Mouse (Mus musculus): ENCODE measurements around the gene Gm42906. TPM values are rescaled to one million over a fixed set of nuclear protein-coding genes. Genes with fewer than 3 reads are reported as not detected.

The Gm42906 gene
- polyA plus RNA-seq, 1 experiment from 2014 or later, result not detected

DNA sequence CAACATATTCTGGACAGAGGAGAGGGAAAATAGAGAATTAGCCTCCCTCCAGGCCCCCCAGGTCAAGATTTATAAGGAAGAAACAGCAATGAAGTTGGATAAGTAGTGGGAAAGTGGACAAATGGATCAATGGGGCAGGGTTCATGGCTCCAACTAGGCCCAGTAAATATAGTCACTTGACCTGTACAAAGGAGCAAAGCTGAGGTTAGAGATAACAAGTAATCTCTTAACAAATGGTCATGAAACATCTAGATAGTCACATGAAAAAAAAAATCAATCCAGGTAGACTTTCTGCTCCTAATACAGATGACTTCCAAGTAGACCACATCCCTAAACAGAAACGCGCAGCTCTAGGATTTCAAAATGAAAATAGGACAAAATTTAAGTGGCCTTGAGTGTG lies 350.0 kb downstream of the Gm42906 start:
- Histone ChIP-seq H3K27me3 (no peaks in the 10 kb centered on the region), H3K4me1 (no peaks in the 10 kb centered on the region), H3K27ac (no peak overlapping the region), H3K4me2 (replicated peaks) (no peak overlapping the region), H3K4me3 (no peak overlapping the region), H3K9ac (no peak overlapping the region), H3K9me3 (replicated peaks) (no peaks in the 10 kb centered on the region), H3K36me3 (no peaks in the 10 kb centered on the region)
- ATAC-seq (ENCODE audit: low FRiP score), result no peak
- 95% methylated on average over 2 of the region's 2 CpGs for WGBS

DNA sequence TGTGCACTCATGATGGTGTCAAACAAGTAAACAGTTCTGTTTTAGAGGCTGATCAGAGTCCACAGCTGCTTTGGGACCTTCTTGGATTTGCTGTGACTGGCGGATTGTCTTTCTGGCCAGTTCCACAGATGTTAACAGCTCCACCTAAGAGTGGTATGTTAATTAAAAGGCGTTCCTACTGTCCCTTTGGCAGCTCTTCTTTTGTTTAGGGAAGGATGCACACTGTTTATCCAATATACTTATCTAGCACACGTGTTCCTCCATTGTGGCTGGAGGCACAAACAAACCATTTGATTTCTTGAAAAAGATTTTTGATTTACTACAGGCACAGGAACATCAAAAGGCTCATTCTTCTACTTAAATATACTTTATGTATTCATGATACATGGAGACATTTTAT lies 351.0 kb downstream of the Gm42906 start:
- H3K4me2 ChIP-seq (replicated peaks), result no peak overlapping the region

GRCm38 (mm10) chr5:151074282-151074681 lies 353.7 kb downstream of the Gm42906 start:
- H3K4me2 ChIP-seq (replicated peaks), result no peak overlapping the region
- no peaks in the 10 kb centered on the region; the same call in 1 of the 2 replicates for H3K4me1 ChIP-seq
- no peak overlapping the region for H3K9ac ChIP-seq
- no peaks in the 10 kb centered on the region for H3K9me3 ChIP-seq (replicated peaks)
- H3K36me3 ChIP-seq, result no peaks in the 10 kb centered on the region
- no peak for ATAC-seq (ENCODE audit: low FRiP score)
- H3K4me3 ChIP-seq, result no peak overlapping the region
- H3K27ac ChIP-seq, result no peak overlapping the region
- no peaks in the 10 kb centered on the region for H3K27me3 ChIP-seq
- WGBS, result 73% methylated on average over 4 of the region's 4 CpGs

More for the DNA sequence above, 351.0 kb downstream of the Gm42906 start:
- ATAC-seq (ENCODE audit: low FRiP score), result no peak
- Histone ChIP-seq H3K4me3 (no peak overlapping the region), H3K4me1 (no peaks in the 10 kb centered on the region), H3K9me3 (replicated peaks) (no peaks in the 10 kb centered on the region), H3K27ac (no peak overlapping the region), H3K36me3 (no peaks in the 10 kb centered on the region), H3K9ac (no peak overlapping the region), H3K27me3 (no peaks in the 10 kb centered on the region)
- WGBS, result 58% methylated on average over 3 of the region's 3 CpGs

DNA sequence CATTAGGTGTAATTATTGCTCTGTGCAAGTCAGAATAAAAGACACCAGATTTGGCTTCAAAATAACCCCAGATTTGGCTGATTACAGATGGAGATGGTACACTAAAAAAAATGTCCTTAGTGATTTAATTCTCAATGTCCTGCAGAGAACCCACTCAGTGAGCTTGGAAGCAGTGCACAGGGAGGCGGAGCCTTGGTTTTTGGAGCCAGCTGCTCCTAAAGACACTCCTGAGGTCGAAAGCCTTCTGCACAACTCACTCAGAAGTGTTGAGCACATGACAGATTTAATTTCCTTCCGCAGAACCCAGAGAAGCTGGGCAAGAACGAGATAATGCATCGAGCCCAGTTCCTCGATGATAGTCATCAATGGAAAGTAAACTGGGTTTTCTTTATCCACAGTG lies 356.5 kb downstream of the Gm42906 start:
- no peaks in the 10 kb centered on the region; the same call in 1 of the 2 replicates for H3K4me1 ChIP-seq
- no peaks in the 10 kb centered on the region for H3K9me3 ChIP-seq (replicated peaks)
- no peak for ATAC-seq (ENCODE audit: low FRiP score)
- H3K4me2 ChIP-seq (replicated peaks), result no peak overlapping the region
- H3K36me3 ChIP-seq, result no peaks in the 10 kb centered on the region
- H3K9ac ChIP-seq, result no peak overlapping the region
- no peaks in the 10 kb centered on the region for H3K27me3 ChIP-seq
- 78% methylated on average over 6 of the region's 6 CpGs for WGBS
- H3K27ac ChIP-seq, result no peak overlapping the region
- no peak overlapping the region for H3K4me3 ChIP-seq

- Histone ChIP-seq H3K4me1 (no peaks in the 10 kb centered on the region; the same call in 1 of the 2 replicates), H3K27me3 (no peaks in the 10 kb centered on the region), H3K9ac (no peak overlapping the region), H3K27ac (no peak overlapping the region), H3K4me3 (no peak overlapping the region), H3K9me3 (replicated peaks) (no peaks in the 10 kb centered on the region), H3K36me3 (no peaks in the 10 kb centered on the region), H3K4me2 (replicated peaks) (no peak overlapping the region)
- WGBS, result 70% methylated on average over 6 of the region's 6 CpGs
- no peak for ATAC-seq (ENCODE audit: low FRiP score)
Measured at GRCm38 (mm10) chr5:151070896-151071295, 357.1 kb downstream of the Gm42906 start.

GRCm38 (mm10) chr5:151069569-151069968 lies 358.4 kb downstream of the Gm42906 start:
- ATAC-seq (ENCODE audit: low FRiP score), result no peak
- H3K27ac ChIP-seq, result no peak overlapping the region
- H3K9me3 ChIP-seq (replicated peaks), result no peaks in the 10 kb centered on the region
- H3K9ac ChIP-seq, result no peak overlapping the region
- 96% methylated on average over 2 of the region's 2 CpGs for whole genome bisulfite sequencing
- H3K36me3 ChIP-seq, result no peaks in the 10 kb centered on the region
- H3K4me3 ChIP-seq, result no peak overlapping the region
- H3K27me3 ChIP-seq, result no peaks in the 10 kb centered on the region
- no peaks in the 10 kb centered on the region; the same call in 1 of the 2 replicates for H3K4me1 ChIP-seq
- H3K4me2 ChIP-seq (replicated peaks), result no peak overlapping the region

DNA sequence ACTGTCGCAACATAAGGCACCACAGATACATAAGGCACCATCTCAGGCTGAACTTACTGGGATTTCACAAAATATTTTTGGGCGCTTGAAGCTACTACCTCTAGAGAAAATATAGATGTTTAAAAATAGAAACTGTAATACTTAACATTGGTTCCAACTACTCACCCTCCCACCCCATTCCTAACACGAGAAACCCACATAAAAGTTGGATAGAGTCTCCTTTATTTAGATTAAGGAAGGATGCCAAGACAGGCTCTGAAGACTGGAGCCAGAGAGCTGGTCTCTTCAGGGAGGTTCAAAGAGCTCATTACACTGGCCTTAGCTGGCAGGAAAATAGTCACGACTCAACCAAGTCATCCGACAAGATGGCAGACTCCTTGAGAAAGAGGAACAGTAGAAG lies 361.9 kb downstream of the Gm42906 start:
- Histone ChIP-seq H3K9me3 (replicated peaks) (no peaks in the 10 kb centered on the region; the same call in 1 of the 2 replicates), H3K4me2 (replicated peaks) (no peak overlapping the region), H3K9ac (no peak overlapping the region), H3K4me3 (no peak overlapping the region), H3K36me3 (peaks cover 14% of the 10 kb centered on the region), H3K4me1 (no peaks in the 10 kb centered on the region; the same call in 1 of the 2 replicates), H3K27ac (no peak overlapping the region), H3K27me3 (no peaks in the 10 kb centered on the region)
- WGBS, result 88% methylated on average over 5 of the region's 5 CpGs
- no peak for ATAC-seq (ENCODE audit: low FRiP score)

GRCm38 (mm10) chr5:151065228-151065627 lies 362.7 kb downstream of the Gm42906 start:
- ATAC-seq (ENCODE audit: low FRiP score), result no peak
- 86% methylated on average over 1 of the region's 1 CpGs for WGBS
- H3K4me3 ChIP-seq, result no peak overlapping the region
- no peak overlapping the region for H3K4me2 ChIP-seq (replicated peaks)
- no peak overlapping the region for H3K9ac ChIP-seq
- peaks cover 14% of the 10 kb centered on the region for H3K36me3 ChIP-seq
- H3K27ac ChIP-seq, result no peak overlapping the region
- H3K9me3 ChIP-seq (replicated peaks), result no peaks in the 10 kb centered on the region; the same call in 1 of the 2 replicates
- no peaks in the 10 kb centered on the region for H3K27me3 ChIP-seq
- 0 out of 2 replicates have a peak, but pooled peaks cover 3% of the 10 kb centered on the region for H3K4me1 ChIP-seq

DNA sequence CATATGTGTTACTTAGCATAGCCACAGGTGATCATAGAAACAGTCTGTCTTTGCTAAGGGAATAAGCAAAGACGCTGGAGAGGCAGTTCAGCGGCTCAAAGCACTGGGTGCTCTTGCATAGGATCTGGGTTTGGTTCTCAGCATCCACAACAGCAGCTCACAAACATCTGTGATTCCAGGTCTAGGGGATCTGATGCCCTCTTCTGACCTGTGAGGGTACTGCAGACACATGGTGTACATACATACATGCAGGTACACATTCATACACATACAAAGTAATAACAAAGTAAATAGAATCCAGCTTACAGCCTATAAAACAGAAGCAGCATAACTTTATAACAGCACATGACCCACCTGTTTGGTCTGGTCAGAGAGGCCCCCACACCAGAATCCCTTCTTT lies 366.0 kb downstream of the Gm42906 start:
- Histone ChIP-seq H3K9me3 (replicated peaks) (no peaks in the 10 kb centered on the region; the same call in 1 of the 2 replicates), H3K9ac (no peak overlapping the region), H3K27me3 (no peaks in the 10 kb centered on the region), H3K4me1 (peaks cover 4% of the 10 kb centered on the region; the same call in 1 of the 2 replicates), H3K4me3 (no peak overlapping the region), H3K4me2 (replicated peaks) (no peak overlapping the region), H3K36me3 (peaks cover 17% of the 10 kb centered on the region), H3K27ac (no peak overlapping the region)
- 98% methylated on average over 2 of the region's 2 CpGs for WGBS
- no peak for ATAC-seq (ENCODE audit: low FRiP score)

DNA sequence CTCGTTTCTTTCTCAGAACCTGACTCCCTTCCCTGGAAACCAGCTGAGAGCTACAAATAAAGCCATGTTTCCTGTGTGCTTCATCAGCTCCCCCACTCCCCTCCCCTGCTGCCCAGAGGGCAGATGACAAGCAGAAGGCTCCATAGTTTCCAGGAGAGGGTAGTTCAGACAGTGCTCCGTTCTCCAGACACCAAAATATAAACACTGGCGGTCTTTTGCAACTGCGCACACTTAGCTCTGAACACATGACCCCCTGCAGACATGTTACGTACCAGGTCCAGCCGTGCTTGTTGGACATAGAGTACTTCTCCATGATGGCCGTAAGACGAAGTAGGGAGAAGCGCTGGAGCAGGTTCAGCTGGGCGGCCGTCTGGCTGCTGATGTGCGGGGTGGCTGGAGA lies 367.5 kb downstream of the Gm42906 start:
- Histone ChIP-seq H3K9ac (no peak overlapping the region), H3K4me2 (replicated peaks) (no peak overlapping the region), H3K9me3 (replicated peaks) (no peaks in the 10 kb centered on the region; the same call in 1 of the 2 replicates), H3K4me1 (peaks cover 12% of the 10 kb centered on the region), H3K27ac (no peak overlapping the region), H3K36me3 (peaks cover 17% of the 10 kb centered on the region), H3K27me3 (no peaks in the 10 kb centered on the region), H3K4me3 (no peak overlapping the region)
- no peak for ATAC-seq (ENCODE audit: low FRiP score)
- WGBS, result 77% methylated on average over 12 of the region's 12 CpGs

DNA sequence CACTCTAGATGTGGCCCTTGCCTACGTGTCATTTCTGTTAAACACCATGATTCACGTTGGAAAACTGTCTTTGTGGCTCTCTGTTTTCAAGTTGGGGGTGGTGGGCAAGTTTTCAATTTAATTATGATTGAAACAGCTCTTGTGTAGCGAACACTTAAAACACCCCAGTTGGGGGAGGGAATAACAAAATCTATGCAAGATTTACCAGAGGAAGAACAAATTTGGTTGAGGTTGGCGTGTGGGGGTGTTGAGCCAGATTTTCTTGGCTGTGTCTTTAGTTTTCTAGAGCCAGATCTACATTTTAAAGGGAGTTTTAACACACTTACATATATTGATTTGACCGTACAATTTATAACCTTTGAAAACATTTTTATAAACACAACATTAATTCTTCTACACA lies 368.2 kb downstream of the Gm42906 start:
- H3K4me2 ChIP-seq (replicated peaks), result no peak overlapping the region
- H3K4me3 ChIP-seq, result no peak overlapping the region
- no peak overlapping the region for H3K9ac ChIP-seq
- H3K4me1 ChIP-seq, result peaks cover 15% of the 10 kb centered on the region
- no peaks in the 10 kb centered on the region; the same call in 1 of the 2 replicates for H3K9me3 ChIP-seq (replicated peaks)
- peaks cover 17% of the 10 kb centered on the region for H3K36me3 ChIP-seq
- H3K27ac ChIP-seq, result no peak overlapping the region
- H3K27me3 ChIP-seq, result no peaks in the 10 kb centered on the region
- ATAC-seq (ENCODE audit: low FRiP score), result no peak
- WGBS, result 90% methylated on average over 5 of the region's 5 CpGs

DNA sequence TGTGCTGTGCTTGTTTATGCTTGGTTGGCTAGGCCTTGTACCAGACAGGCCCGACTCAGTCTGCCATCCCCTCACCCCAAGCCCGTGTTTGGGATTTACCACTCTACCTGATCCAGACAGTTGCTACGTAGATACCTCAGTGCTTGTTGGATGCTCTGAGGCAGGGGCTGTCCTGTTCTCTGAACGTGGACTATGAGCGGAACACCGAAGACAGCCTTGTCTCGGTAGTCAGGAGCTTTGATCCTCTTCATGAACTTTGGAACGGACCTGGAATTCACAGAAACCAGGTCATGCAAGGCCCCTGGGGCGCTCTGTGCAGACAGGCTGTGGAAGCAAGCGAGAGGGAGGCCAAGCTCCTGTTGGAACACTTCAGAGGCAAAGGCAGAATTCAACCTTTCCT lies 368.6 kb downstream of the Gm42906 start:
- Histone ChIP-seq H3K27me3 (no peaks in the 10 kb centered on the region), H3K9me3 (replicated peaks) (no peaks in the 10 kb centered on the region; the same call in 1 of the 2 replicates), H3K9ac (no peak overlapping the region), H3K4me1 (peaks cover 19% of the 10 kb centered on the region), H3K4me3 (no peak overlapping the region), H3K36me3 (peaks cover 17% of the 10 kb centered on the region), H3K27ac (no peak overlapping the region), H3K4me2 (replicated peaks) (no peak overlapping the region)
- 93% methylated on average over 10 of the region's 10 CpGs for WGBS
- ATAC-seq (ENCODE audit: low FRiP score), result no peak

DNA sequence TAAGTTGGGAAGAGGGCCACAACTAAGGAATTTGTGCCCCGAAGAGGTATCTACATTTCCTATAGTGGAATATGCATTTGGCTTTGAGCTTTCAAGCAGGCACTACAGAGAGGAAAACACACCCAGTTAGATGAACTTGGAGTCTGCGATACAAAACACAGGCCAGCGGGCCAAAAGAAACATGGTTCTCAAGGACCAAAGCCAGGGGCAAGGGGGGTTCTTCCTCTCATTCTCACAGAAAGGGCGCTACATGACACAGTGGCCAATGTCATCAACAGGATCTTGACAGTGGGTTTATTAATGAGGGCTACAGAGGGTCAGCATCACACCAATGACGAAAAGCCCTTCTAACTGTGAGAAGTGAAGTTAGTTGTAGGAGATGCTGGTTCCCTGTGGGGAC lies 370.2 kb downstream of the Gm42906 start:
- H3K9me3 ChIP-seq (replicated peaks), result no peaks in the 10 kb centered on the region; the same call in 1 of the 2 replicates
- no peak overlapping the region for H3K4me3 ChIP-seq

More for the DNA sequence above, 370.2 kb downstream of the Gm42906 start:
- Histone ChIP-seq H3K27me3 (no peaks in the 10 kb centered on the region), H3K4me1 (peaks cover 19% of the 10 kb centered on the region), H3K4me2 (replicated peaks) (no peak overlapping the region), H3K9ac (no peak overlapping the region), H3K27ac (no peak overlapping the region), H3K36me3 (peaks cover 13% of the 10 kb centered on the region)
- no peak for ATAC-seq (ENCODE audit: low FRiP score)
- WGBS, result 90% methylated on average over 5 of the region's 5 CpGs
